Mouse (Mus musculus) limb, embryonic 14.5 days (tissue): ENCODE data around the gene Celf2. TPM values are rescaled to one million over a fixed set of nuclear protein-coding genes. Genes with fewer than 3 reads are reported as not detected.
A peak's percentile ranks its signal among the peaks of the same experiment; 100 is the strongest.

Source experiments
- ATAC-seq: fragments of 200-750 bp; cut with Nextera tagmentation; 2 replicates; pipeline ENCODE4 v1.8.0; 2017; ENCODE audit warnings: low read depth, moderate number of reproducible peaks, moderate TSS enrichment; ENCODE audit not compliant: low FRiP score
- DNase-seq: peaks from one replicate; pipeline ENCODE4 v3.0.0-alpha.2; 2015; ENCODE audit warnings: low spot score
- H3K27ac ChIP-seq: fragments of 300-500 bp; sonication (generic); replicated peaks from 2 replicates; pipeline ENCODE4 v1.5.1; 2014; ENCODE audit warnings: low read depth, mild to moderate bottlenecking, low read length, moderate library complexity, mixed read lengths
- H3K27me3 ChIP-seq: fragments of 300-500 bp; sonication (generic); 2 replicates; pipeline ENCODE4 v1.6.1; 2014; ENCODE audit warnings: low read length, mixed read lengths; ENCODE audit not compliant: control insufficient read depth, insufficient read depth
- H3K36me3 ChIP-seq: fragments of 300-500 bp; sonication (generic); 2 replicates; pipeline ENCODE4 v1.6.1; 2014; ENCODE audit warnings: mild to moderate bottlenecking, low read length, moderate library complexity, mixed read lengths; ENCODE audit not compliant: control insufficient read depth, insufficient read depth
- H3K4me1 ChIP-seq: fragments of 300-500 bp; sonication (generic); 2 replicates; pipeline ENCODE4 v1.6.1; 2014; ENCODE audit warnings: antibody characterized with exemption, low read length, mixed read lengths; ENCODE audit not compliant: control insufficient read depth, insufficient read depth
- H3K4me2 ChIP-seq: fragments of 300-500 bp; sonication (generic); replicated peaks from 2 replicates; pipeline ENCODE4 v1.6.1; 2014; ENCODE audit warnings: low read depth, mild to moderate bottlenecking, low read length, moderate library complexity; ENCODE audit not compliant: severe bottlenecking
- H3K4me3 ChIP-seq: fragments of 300-500 bp; sonication (generic); replicated peaks from 2 replicates; pipeline ENCODE4 v1.5.1; 2014; ENCODE audit warnings: low read length
- H3K9ac ChIP-seq: fragments of 300-500 bp; sonication (generic); 2 replicates; pipeline ENCODE4 v1.6.1; 2014; ENCODE audit warnings: mild to moderate bottlenecking, low read depth, low read length, moderate library complexity; ENCODE audit not compliant: severe bottlenecking
- H3K9me3 ChIP-seq: fragments of 300-500 bp; sonication (generic); 2 replicates; pipeline ENCODE4 v1.6.1; 2016; ENCODE audit warnings: low read length; ENCODE audit not compliant: control insufficient read depth
- POLR2A ChIP-seq: fragments of 200-500 bp; IDR thresholded peaks from 2 replicates; pipeline ENCODE4 v1.8.0; 2012; ENCODE audit warnings: inconsistent platforms, mild to moderate bottlenecking, moderate library complexity, borderline replicate concordance; ENCODE audit not compliant: insufficient read depth, insufficient read length; ENCODE audit errors: extremely low read depth
- WGBS: fragments of 180-500 bp; shearing (Covaris S2); extraction: QIAGEN DNeasy Blood & Tissue Kit; methylation state at CpG from one replicate; pipeline ENCODE4 v1.1.7; 2014; 5-methylcytosine and 5-hydroxymethylcytosine counted together
- polyA plus RNA-seq, 2 experiments: library from polyadenylated mRNA; depleted of rRNA in 1 of 2; stranded (reverse) in 1 of 2; unstranded in 1 of 2; fragments of >200 nt; fragmentation: Nextera tagmentation in 1 of 2; extraction: Ambion mirVana in 1 of 2; gene quantifications; 2 replicates each; pipeline versions ENCODE4 v1.2.1 to v1.2.3; 2012 to 2014

Gene Celf2
- polyA plus RNA-seq, 2 experiments: 55.3 to 75.1 TPM

DNA sequence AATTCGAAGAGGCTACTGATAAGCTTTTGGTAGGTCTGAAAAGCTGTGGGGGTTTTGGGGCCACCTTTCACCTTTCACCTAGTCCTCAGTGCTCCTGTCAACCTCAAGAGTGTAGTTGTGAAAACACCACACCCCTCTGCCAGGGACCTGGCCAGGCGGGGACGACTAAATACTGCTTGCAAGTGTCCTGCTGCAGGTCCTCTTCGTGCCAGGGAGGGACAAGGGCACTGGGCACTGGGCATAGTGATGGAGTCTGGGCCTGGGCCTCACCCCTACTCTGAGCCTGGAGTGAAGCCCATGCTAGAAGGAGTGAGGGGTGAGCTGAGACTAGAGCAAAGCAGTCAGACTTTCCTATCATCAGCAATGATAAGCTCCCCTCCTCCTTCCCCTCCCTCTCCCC is 987.0 kb downstream of the Celf2 start:
- WGBS: 83% methylated on average over 4 of the region's 4 CpGs
- no peak overlapping the region for H3K9ac ChIP-seq
- no peaks in the 10 kb centered on the region; the same call in 1 of the 2 replicates for H3K4me1 ChIP-seq
- TF ChIP-seq POLR2A: no peak
- no peaks in the 10 kb centered on the region for H3K27me3 ChIP-seq
- H3K4me3 ChIP-seq: no peak overlapping the region
- no peak overlapping the region for H3K4me2 ChIP-seq
- H3K9me3 ChIP-seq: no peaks in the 10 kb centered on the region
- no peak overlapping the region for H3K27ac ChIP-seq
- no peak for DNase-seq
- no peaks in the 10 kb centered on the region for H3K36me3 ChIP-seq
- ATAC-seq: no peak

DNA sequence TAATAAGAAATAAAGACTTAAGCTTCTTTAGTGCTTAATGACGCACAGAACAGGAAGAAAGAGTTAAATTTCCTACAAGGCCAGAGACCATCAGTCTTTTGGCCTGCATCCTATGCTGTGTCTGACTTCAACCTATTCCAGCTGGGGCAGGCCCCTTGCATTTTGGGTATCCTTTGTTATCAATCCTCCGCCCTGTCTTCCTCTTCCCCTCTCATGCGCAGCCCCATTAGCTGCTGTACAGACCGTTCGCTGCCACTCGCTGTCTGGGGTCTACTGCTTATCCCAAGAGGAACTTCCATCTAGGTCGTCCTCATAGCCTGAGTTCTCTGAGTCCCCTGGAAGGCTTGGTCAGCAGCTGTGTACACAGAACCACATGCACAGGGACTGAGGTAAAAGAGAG is 996.2 kb downstream of the Celf2 start:
- H3K27ac ChIP-seq: no peak overlapping the region
- no peak overlapping the region for H3K4me2 ChIP-seq
- 50% methylated on average over 7 of the region's 7 CpGs for WGBS

DNA sequence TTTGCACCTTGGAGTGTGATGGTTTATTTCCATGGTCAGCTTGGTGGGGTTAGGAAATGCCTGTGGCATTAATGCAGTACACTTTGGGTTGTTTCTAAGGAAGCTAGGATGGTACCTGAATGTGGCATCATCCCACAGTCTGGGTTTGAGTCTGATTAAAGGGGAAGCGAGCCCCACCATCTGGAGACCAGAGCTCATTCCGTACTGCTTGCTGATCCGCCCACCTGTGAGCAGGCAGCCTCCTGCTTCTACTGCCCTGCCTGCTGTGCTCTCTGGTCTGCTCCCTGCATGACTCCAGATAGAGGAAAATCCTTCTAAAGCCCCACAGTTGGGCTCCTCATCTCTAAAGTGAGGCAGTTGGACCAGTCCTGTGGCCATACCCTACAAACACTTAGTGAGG is 1002.3 kb downstream of the Celf2 start:
- H3K36me3 ChIP-seq: no peaks in the 10 kb centered on the region
- no peaks in the 10 kb centered on the region for H3K27me3 ChIP-seq
- no peak overlapping the region for H3K4me3 ChIP-seq
- DNase-seq (no peak), ATAC-seq (no peak)
- 0 out of 2 replicates have a peak overlapping the region, but pooled peaks have one; percentile 13 for H3K27ac ChIP-seq
- H3K9me3 ChIP-seq: no peaks in the 10 kb centered on the region
- WGBS: 33% methylated on average over 3 of the region's 3 CpGs
- no peak overlapping the region for H3K9ac ChIP-seq
- no peak overlapping the region for H3K4me2 ChIP-seq
- no peak for TF ChIP-seq POLR2A
- H3K4me1 ChIP-seq: peaks cover 24% of the 10 kb centered on the region

More for the DNA sequence above, 996.2 kb downstream of the Celf2 start:
- Histone ChIP-seq H3K36me3 (no peaks in the 10 kb centered on the region), H3K4me3 (no peak overlapping the region), H3K9me3 (no peaks in the 10 kb centered on the region), H3K4me1 (peaks cover 3% of the 10 kb centered on the region), H3K9ac (no peak overlapping the region), H3K27me3 (no peaks in the 10 kb centered on the region)
- no peak for TF ChIP-seq POLR2A
- DNase-seq (no peak), ATAC-seq (no peak)

DNA sequence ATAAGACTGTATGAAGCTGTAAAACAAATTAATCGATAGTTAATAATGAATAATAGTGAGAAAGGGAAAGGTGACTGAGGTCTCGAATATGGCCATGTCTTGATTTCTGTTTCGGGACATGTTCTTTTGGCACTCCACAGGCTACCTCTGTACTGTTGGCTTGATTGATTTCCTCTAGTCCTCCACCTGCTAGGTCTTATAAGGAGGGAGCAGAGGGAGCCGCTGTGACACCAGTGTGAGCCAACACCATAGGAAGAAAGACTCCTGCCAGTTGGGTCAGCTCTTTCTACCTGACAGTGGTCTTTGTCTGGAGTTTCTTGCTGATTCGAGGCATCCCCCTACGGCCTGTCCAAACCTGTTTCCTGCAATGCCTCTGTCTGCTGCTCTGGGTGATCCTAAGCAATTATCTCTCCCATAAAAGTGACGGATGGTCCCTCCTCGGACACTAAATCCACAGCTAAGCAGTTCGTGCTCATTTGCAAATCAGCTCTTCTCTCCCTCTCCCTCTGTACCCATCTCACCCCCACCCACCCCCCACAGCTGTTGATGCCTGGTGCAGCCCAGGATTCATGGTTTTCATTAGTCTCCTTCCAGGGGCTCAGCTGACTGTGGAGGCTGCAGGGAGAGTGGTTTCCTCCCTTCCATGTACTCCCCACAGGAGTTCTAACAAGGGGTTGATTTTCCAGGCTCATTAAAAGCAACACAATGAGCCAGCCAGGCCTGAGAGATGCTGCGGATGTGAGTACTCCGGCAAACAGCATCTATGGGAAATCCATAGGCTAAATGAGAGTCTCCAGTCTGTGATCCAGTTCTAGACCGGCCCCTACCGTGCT is 1003.2 kb downstream of the Celf2 start:
- Histone ChIP-seq H3K4me2 (no peak overlapping the region), H3K9ac (no peak overlapping the region), H3K36me3 (no peaks in the 10 kb centered on the region), H3K27ac (no peak overlapping the region), H3K4me3 (no peak overlapping the region), H3K9me3 (no peaks in the 10 kb centered on the region), H3K4me1 (peaks cover 24% of the 10 kb centered on the region), H3K27me3 (no peaks in the 10 kb centered on the region)
- ATAC-seq (peak; percentile 60), DNase-seq (peak; percentile 34)
- WGBS: 21% methylated on average over 13 of the region's 13 CpGs
- no peak for TF ChIP-seq POLR2A

DNA sequence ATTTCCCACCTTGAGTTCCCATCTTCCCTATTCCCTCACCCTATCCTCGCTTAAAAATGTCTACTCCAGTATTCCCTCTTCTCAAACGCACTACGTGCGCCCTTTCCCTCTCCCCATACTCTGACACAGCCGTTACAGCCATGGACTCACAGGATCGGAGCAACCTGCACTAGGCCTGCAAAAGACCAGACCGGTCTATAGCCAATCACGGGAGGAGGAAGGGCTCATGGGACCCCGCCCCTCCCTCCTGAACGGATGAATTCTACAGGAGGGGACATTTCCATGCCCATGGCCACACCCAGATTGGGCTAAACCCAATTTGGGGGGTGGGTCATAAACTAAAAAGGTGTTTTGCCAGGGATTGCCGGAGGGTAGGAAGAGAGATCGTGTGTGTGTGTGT is 1003.8 kb downstream of the Celf2 start:
- Histone ChIP-seq H3K4me1 (peaks cover 24% of the 10 kb centered on the region), H3K36me3 (no peaks in the 10 kb centered on the region), H3K4me2 (no peak overlapping the region), H3K9me3 (no peaks in the 10 kb centered on the region), H3K4me3 (no peak overlapping the region), H3K27me3 (no peaks in the 10 kb centered on the region), H3K9ac (no peak overlapping the region), H3K27ac (no peak overlapping the region)
- WGBS: 54% methylated on average over 12 of the region's 12 CpGs
- no peak for DNase-seq
- TF ChIP-seq POLR2A: no peak
- no peak for ATAC-seq

DNA sequence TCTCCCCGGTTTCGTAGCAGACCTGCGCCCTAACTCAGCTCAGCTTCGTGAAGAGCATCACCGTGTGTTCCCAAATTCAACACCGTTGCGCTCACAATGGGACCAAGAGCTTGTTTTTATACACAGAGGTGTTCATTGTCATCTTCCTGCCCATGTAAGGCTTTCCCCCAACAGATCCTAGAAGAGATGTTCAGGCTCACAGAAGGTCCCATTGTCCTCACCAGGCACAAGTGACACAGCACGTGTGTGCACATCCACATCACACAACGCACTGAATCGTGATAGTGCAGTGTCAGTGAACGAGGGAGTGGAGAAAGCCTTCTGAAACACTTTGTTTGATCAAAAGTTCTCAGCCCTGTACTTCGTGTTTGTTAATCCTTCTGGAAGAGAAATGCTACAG is 1011.3 kb downstream of the Celf2 start:
- Histone ChIP-seq H3K9ac (no peak overlapping the region), H3K4me3 (no peak overlapping the region), H3K27me3 (no peaks in the 10 kb centered on the region), H3K9me3 (no peaks in the 10 kb centered on the region), H3K36me3 (no peaks in the 10 kb centered on the region), H3K27ac (no peak overlapping the region), H3K4me1 (no peaks in the 10 kb centered on the region), H3K4me2 (no peak overlapping the region)
- 75% methylated on average over 12 of the region's 12 CpGs for WGBS
- DNase-seq (no peak), ATAC-seq (no peak)
- TF ChIP-seq POLR2A: no peak
